Mouse (Mus musculus) mouse embryonic stem cell (cell line): ENCODE measurements around the gene Cga.

Experiments
- in situ Hi-C, 2 experiments: fragments of 300-500 bp; cut with MboI; formaldehyde crosslinking; loops; 1 replicate in 1 of 2; 3 replicates in 1 of 2; pipeline ENCODE4 v1.14.3; 2019 to 2020; ENCODE audit warnings: low sequenced_read_pairs in 2 of 2, low pct_unique_long_range_greater_than_20kb in 1 of 2, mixed read lengths in 1 of 2; ENCODE audit not compliant: unreplicated experiment in 1 of 2

Gene Cga

GRCm38 (mm10) chr4:34893479-34893878, at the start of gene Cga:
Gene Cga, plus strand, starts transcription at chr4:34893779.
- in situ Hi-C loops: no loop called here

DNA sequence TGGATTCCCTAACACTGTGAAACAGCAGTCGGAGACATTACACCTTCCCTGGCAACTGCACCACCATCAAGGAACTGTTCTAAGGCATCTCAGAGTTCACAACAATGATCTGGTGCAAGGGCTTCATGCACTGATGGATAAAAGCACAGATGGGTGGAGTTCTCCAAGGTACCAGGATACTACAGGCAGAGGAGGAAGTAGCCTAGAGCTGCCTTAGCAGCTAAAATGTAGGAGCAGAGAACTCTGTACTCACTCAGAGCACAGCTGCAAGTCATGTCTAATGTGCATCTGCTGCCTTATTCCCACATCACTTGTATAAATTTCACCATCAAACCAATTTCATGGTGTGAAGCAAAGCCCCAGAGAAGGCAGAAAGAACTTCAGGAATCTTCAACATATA, 49.7 kb upstream of the Cga start:
- in situ Hi-C loops: no loop called here

DNA sequence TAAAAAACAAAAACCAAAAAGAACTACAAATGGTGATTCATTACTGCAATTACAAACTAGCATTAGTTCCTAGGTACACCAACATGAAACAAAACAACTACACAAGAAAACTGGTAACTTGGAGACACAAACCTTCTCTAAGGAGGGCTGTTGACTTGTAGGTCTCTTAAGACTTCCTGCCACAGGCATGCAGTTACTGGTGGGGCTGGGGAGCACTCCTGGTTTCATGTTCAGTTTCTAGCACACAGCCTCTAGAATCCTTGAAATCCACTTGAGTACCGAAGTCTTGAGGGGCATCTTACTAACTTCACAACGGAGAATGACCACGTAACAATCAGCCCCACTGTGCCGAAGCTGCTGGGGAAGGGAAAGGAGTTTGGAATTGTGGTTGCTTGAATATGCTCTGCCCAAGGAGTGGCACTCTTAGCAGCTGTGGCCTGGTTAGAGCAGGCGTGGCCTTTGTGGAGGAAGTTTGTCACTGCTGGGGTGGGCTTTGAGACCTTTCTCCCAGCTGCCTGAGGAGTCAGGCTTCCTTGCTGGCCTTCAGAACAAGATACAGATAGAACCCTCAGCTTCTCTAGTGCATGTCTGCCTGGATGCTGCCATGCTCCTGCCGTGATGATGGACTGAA, 45.8 kb upstream of the Cga start:
- in situ Hi-C loops: no loop called here

GRCm38 (mm10) chr4:34850156-34850555, 43.4 kb upstream of the Cga start:
- in situ Hi-C loops: no loop called here

DNA sequence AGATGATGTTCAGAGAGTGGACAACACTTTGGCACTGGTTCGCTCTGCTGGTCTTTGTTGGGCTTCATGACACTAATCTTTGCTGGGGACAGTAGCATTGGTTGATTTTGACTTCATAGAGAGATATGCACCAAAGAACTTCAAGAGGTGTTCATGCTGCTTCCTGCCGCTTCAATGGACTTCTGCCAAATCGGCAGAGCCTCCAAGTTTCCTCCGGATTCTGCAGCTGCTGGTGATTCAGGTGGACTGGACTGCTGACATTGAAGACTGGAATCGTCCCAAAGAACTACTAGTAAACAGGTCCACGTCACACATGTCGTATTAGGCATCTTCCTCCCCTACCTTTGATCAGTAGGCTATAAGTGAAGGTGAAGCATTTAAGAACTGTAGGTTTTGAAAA, 41.5 kb upstream of the Cga start:
- in situ Hi-C loops: no loop called here

DNA sequence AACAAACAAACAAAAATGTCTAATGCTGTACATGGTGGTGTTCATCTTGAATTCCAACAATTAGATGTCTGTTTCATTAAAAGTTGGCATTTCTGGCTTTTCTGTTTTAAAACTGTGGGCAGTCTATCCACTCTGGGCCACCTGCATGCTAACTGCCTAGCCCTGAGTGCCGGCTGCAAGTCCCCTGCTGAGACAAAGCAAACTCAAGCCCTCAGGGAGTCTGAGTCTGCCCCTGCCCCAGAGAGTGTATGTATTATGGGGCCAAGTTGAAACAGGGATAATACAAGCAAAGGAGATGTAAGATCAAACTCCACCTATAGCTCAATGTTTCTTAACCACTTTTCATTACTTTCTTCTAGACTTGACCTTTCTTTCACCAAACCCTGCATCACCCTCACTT, 37.6 kb upstream of the Cga start:
- in situ Hi-C loops: no loop called here

DNA sequence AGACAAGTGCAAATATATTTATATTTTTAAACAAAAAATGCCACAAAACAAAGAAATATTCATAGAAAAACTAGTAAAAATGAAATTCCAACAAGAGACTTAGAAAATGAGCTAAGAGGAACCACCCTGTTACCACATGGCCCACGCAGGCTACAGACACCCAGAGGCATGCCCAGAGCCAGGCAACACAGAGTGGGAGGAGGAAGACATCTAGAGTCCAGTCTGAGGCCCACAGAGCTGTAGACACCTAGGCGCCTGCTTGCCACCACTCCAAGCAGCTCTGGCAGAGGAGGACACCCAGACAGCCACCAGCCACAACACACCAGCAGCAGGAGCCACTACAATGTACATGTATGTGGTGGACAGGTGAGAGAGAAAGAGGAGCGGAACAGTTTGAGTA, 34.7 kb upstream of the Cga start:
- in situ Hi-C loops: no loop called here

DNA sequence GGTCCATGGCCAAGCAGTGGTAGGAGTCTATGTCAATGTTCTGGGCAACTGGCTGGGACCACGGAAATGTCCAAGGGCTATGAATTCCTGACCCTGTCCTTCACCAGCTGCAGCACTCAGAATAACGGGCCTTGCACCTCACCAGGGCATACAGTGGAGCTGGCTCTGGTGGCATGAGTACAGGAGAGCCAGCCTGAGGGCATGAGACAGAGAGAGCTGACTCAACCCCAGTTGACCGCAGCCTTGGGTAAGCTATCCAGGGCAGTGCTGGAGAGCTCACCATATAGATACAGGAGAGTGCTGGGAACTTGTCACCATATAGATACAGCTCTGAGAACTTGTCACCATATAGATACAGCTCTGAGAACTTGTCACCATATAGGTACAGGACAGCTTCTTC, 34.2 kb upstream of the Cga start:
- in situ Hi-C loops: no loop called here

DNA sequence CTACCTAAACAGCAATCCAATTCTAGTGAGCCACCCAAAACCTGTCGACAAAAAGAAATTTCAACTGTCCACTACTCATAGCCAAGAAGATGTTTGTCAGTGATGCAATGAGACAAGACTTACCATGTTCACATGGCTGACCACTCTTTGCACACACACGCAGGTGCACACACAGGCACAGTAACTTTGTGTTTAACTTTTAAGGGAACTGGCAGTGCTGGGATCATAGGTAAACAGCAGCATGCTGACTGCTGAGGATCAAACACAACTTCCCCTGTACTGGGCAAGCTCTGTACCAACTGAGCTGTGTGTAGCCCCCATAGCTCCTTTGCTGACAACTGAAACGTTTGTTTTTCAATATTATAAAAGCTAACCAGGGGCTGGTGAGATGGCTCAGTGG, 32.1 kb upstream of the Cga start:
- in situ Hi-C loops: no loop called here

DNA sequence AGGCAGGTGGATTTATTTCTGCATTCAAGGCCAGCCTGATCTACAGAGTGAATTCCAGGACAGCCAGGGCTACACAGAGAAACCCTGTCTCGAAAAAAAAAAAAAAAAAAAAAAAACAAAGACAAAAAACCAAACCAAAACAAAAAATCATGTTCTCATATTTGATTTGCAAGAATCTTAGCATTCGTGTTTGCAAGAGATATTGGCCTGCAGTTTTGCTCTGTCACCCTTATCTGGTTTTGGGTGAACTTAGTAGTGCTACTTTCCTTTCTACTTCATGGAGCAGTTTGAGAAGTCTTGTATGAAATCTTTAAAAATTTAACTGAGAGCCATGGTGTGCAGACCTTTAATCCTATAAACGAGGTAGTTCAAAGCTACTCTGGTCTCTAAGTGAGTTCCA, 23.8 kb upstream of the Cga start:
- in situ Hi-C loops: no loop called here

DNA sequence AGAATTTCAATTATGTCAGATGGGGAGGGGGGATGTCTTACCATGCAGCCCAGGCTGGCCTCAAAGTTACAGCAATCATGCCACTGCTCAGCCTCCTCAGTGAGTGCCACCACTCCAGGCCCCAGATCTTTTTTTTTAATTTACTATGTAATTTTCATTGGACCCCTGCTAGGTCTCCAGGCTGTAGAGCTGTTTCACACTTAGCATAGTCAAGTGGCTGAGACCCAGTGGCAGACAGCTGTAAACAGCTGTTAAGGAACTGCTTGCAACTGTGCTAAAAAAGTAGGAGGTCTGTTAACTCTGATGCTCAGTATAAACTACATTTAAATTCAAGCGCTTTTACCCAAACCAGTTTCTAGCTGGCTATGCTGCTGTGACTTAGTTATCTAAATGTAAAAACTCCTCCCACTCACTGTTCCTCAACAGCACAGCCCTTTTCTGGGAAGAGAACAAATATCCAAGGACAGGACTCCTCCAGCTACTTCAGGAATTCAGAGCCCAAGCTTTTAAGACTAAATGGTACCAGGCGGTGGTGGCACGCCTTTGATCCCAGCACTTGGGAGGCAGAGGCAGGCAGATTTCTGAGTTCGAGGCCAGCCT, 20.6 kb upstream of the Cga start:
- in situ Hi-C loops: no loop called here

DNA sequence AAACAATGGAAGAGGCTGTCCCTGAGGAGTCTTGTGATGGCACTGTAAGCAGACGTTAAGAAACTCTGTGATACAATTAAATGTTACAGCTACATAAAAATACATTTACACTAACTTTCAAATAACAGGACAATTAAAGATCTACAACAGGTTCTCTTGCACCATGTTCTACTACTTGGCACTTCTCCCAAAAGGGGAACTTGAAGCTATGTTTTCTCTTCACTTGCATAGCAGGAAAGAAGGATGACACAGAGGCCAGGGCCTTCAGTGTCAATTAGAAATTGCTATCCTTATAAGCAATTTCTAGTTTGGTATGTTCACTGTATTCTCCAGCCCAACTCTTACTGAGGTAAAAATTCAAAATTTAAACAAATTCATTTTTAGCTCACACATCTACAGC, 19.3 kb upstream of the Cga start:
- in situ Hi-C loops: no loop called here

- in situ Hi-C loops: no loop called here
These were observed 12.5 kb upstream of the Cga start for GRCm38 (mm10) chr4:34880921-34881650.

GRCm38 (mm10) chr4:34881851-34882250, 11.7 kb upstream of the Cga start:
- in situ Hi-C loops: no loop called here

- in situ Hi-C loops: no loop called here
These were observed 11.2 kb upstream of the Cga start for GRCm38 (mm10) chr4:34882291-34882769.

- in situ Hi-C loops: no loop called here
These were observed 10.8 kb upstream of the Cga start, which contains the start of gene Zfp292 for GRCm38 (mm10) chr4:34882818-34883217. Gene Zfp292, minus strand, starts transcription at chr4:34882960.

- in situ Hi-C loops: no loop called here
These were observed 10.1 kb upstream of the Cga start for GRCm38 (mm10) chr4:34883366-34884029.

DNA sequence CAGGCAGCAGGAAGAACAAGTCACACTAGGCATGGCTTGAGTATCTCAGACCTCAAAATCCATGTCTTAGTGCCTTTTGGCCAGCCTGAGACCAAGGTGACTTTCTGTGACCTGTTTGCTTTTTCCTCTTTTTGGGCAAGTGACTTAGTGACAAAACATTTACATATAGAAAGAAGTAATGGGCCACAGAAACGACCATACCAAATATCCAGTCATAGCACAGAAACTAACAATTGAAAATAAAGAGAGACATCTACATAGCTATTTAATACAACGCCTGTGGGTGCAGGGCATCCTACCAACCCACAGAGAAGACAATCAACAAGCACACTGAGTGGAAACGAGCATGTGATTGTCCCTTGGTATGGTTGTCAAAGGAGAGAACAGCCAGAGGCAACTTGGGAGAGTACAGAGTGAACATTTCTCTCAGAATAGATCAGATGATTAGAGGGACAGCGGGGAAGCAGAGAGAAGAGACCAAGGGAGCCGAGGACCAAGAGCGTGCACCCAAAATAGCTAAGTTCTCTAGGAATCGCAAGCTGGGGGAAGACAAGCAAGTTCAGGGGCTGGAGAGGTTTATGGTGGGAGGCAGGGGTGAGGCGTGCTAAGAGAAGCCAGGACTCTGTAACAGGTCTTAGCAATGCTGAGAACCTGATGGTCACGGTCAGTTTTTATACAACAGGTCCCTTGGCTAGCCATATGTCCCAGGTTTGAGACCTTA, 7.8 kb upstream of the Cga start:
- in situ Hi-C loops: no loop called here
